Mouse (Mus musculus) liver, postnatal 0 days (tissue): ENCODE measurements around the gene Mrpl43.

Source experiments
- CTCF ChIP-seq: sonication (generic); IDR thresholded peaks from 2 replicates; pipeline ENCODE4 v1.5.1; 2016; ENCODE audit warnings: antibody characterized with exemption, low read depth
- EP300 ChIP-seq: IDR thresholded peaks from 2 replicates; pipeline ENCODE4 v1.6.1; 2016; ENCODE audit warnings: antibody characterized with exemption, low read depth, mild to moderate bottlenecking

DNA sequence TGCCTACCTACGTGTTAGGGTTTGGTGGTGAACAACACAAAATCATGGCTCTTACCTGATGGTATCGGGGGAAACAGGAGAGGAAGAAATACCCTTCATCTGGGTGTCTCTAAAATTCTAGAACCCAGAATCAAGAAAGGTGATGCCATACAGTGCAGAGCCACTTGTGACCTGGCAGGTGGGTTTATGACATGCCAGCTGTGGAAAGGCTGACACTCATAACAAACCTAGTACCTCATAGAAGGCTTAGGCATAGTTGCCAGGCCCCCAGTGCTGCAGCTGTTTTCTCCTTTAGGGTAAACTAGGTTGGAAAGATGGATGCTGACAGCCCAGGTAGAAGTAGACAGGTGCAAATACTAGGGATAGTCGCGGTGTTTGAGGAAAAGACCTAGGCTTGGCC, 21.8 kb downstream of the Mrpl43 start:
- TF ChIP-seq CTCF: no peak
- TF ChIP-seq EP300: no peak
